Mouse (Mus musculus): ENCODE results near the gene Insr. TPM values are rescaled to one million over a fixed set of nuclear protein-coding genes. Genes with fewer than 3 reads are reported as not detected.
"Not testable (repeated sequence)": the region's sequence is repeated elsewhere in the genome, so short reads cannot be mapped to it uniquely, and the experiment has no call there.

The Insr gene
- polyA plus RNA-seq, 1 experiment from 2014 or later = 26.7 TPM

DNA sequence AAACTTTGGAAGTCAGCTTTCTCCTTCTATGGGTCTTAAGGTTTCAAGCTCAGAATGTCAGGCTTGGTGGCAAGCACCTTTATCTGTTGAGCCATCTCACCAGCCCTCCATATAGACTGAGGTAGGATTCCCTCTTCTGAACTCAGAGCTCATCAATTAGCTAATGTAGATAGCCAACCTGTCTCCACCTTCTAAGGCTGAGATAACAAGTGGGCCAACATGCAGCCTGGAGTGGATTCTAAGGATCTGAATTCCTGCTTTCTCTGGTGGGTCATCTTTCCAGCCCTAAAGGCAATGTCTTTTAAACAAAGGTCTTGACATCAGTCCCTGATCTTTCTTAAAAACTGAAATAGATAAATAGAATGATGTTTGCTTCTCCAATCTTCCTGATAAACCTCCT is 70.7 kb downstream of the Insr start:
- H3K27ac ChIP-seq (ENCODE audit: low read length) = no peak overlapping the region
- no peaks in the 10 kb centered on the region for H3K9me3 ChIP-seq (replicated peaks; ENCODE audit: control insufficient read depth, low read length)
- no peak overlapping the region for H3K4me2 ChIP-seq (ENCODE audit: low read depth, low read length)
- H3K9ac ChIP-seq (ENCODE audit: low read depth, low read length) = no peak overlapping the region
- H3K4me1 ChIP-seq (ENCODE audit: control insufficient read depth, low read depth, low read length) = no peaks in the 10 kb centered on the region; the same call in 1 of the 2 replicates
- no peaks in the 10 kb centered on the region for H3K27me3 ChIP-seq (ENCODE audit: control insufficient read depth, insufficient read depth, low read depth, low read length)
- peaks cover 9% of the 10 kb centered on the region for H3K36me3 ChIP-seq (ENCODE audit: control insufficient read depth, insufficient read depth)
- no peak for ATAC-seq (ENCODE audit: low read depth)
- H3K4me3 ChIP-seq (ENCODE audit: low read depth, low read length) = no peak overlapping the region

DNA sequence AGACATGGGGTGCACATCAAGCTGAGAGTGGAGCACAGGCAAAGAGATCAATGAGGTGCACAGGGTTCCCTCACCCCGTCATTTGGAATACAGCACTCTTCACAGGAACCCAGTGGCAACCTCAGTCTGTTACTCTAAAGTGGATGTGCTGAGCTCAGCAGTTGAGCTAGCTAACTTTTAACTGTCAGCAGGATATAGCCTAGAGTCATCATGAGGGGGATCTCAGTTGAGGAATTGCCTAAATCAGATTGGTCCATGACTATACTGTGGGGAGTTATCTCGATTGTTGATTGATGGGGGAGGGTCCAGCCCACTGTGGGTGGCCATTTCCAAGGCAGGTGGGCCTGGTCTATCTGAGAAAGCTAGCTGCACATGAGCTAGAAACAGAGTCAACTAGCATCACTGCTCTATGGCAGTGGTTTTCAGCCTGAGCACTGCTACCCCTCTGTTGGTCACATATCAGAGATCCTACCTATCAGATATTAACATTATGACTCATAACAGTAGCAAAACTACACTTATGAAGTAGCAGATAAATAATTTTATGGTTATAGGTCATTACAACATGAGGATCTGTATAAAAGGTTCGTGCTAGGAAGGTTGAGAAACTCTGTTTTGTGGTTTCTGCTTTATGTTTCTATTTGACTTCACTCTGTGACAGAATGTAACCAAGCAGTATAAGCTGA is 74.5 kb downstream of the Insr start:
- Histone ChIP-seq H3K36me3 (ENCODE audit: control insufficient read depth, insufficient read depth) (peaks cover 5% of the 10 kb centered on the region), H3K4me2 (ENCODE audit: low read depth, low read length) (no peak overlapping the region), H3K9ac (ENCODE audit: low read depth, low read length) (no peak overlapping the region), H3K27me3 (ENCODE audit: control insufficient read depth, insufficient read depth, low read depth, low read length) (no peaks in the 10 kb centered on the region), H3K4me3 (ENCODE audit: low read depth, low read length) (no peak overlapping the region), H3K27ac (ENCODE audit: low read length) (no peak overlapping the region), H3K9me3 (replicated peaks; ENCODE audit: control insufficient read depth, low read length) (no peaks in the 10 kb centered on the region), H3K4me1 (ENCODE audit: control insufficient read depth, low read depth, low read length) (no peaks in the 10 kb centered on the region)
- ATAC-seq (ENCODE audit: low read depth) = no peak
- 54% methylated on average over 3 of the region's 3 CpGs for WGBS (ENCODE audit: insufficient replicate concordance)

DNA sequence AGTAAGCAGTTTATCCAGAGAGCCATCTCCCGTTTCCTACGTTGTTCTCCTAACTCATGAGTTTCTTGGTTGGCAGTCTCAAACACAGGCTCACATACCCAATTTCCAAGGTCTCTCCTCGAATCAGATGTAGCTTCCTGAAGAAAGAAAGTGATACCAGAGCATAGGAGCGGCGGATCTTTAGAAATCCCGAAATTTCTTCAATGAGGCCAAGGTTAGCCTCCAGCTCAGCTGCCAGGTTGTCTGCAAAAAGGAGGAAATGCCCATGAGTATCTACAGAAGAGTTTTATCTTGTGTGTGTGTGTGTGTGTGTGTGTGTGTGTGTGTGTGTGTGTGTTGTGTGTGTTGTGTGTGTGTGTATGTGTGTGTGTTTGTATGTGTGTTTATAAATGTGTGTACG is 76.6 kb downstream of the Insr start:
- Histone ChIP-seq H3K4me1 (ENCODE audit: control insufficient read depth, low read depth, low read length) (no peaks in the 10 kb centered on the region), H3K27ac (ENCODE audit: low read length) (no peak overlapping the region), H3K4me2 (ENCODE audit: low read depth, low read length) (no peak overlapping the region), H3K4me3 (ENCODE audit: low read depth, low read length) (no peak overlapping the region), H3K27me3 (ENCODE audit: control insufficient read depth, insufficient read depth, low read depth, low read length) (no peaks in the 10 kb centered on the region), H3K36me3 (ENCODE audit: control insufficient read depth, insufficient read depth) (peaks cover 8% of the 10 kb centered on the region), H3K9me3 (replicated peaks; ENCODE audit: control insufficient read depth, low read length) (no peaks in the 10 kb centered on the region), H3K9ac (ENCODE audit: low read depth, low read length) (no peak overlapping the region)
- 79% methylated on average over 7 of the region's 7 CpGs for WGBS (ENCODE audit: insufficient replicate concordance)
- no peak for ATAC-seq (ENCODE audit: low read depth)

DNA sequence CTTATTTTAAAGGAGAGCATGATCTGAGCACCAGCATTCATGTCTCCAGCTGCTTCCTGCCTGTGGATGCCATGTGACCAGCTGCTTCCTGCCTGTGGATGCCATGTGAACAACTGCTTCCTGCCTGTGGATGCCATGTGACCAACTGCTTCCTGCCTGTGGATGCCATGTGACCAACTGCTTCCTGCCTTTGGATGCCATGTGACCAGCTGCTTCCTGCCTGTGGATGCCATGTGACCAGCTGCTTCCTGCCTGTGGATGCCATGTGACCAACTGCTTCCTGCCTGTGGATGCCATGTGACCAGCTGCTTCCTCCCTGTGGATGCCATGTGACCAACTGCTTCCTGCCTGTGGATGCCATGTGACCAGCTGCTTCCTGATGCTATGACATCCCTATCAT is 85.1 kb downstream of the Insr start:
- not testable (repeated sequence) for H3K4me1 ChIP-seq (ENCODE audit: control insufficient read depth, low read depth, low read length); H3K27ac ChIP-seq (ENCODE audit: low read length); H3K4me3 ChIP-seq (ENCODE audit: low read depth, low read length); H3K27me3 ChIP-seq (ENCODE audit: control insufficient read depth, insufficient read depth, low read depth, low read length); ATAC-seq (ENCODE audit: low read depth); H3K9me3 ChIP-seq (replicated peaks; ENCODE audit: control insufficient read depth, low read length); H3K9ac ChIP-seq (ENCODE audit: low read depth, low read length); H3K4me2 ChIP-seq (ENCODE audit: low read depth, low read length)
- H3K36me3 ChIP-seq (ENCODE audit: control insufficient read depth, insufficient read depth) = peaks cover 46% of the 10 kb centered on the region

DNA sequence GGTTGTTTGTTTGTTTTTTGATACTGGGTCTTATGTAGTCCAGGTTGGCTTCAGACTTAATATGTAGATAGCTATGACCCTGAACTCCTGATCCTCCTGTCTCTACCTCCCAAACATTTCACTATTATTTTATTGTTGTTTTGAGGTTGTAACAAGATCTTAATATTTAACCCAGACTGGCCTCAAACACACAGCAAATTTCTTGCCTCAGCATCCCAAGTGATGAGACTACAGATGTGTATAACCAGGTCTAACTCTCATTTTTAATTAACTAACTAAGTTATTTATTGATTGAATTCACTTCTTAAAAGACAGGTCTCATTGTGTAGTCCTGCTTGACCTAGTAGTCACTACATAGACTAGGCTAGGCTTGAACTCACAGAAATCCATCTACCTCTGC is 88.4 kb downstream of the Insr start:
- no peak overlapping the region for H3K4me3 ChIP-seq (ENCODE audit: low read depth, low read length)
- H3K4me2 ChIP-seq (ENCODE audit: low read depth, low read length) = no peak overlapping the region
- no peaks in the 10 kb centered on the region; the same call in 1 of the 2 replicates for H3K4me1 ChIP-seq (ENCODE audit: control insufficient read depth, low read depth, low read length)
- no peak overlapping the region for H3K27ac ChIP-seq (ENCODE audit: low read length)
- no peak overlapping the region for H3K9ac ChIP-seq (ENCODE audit: low read depth, low read length)
- H3K36me3 ChIP-seq (ENCODE audit: control insufficient read depth, insufficient read depth) = peaks cover 44% of the 10 kb centered on the region
- H3K9me3 ChIP-seq (replicated peaks; ENCODE audit: control insufficient read depth, low read length) = no peaks in the 10 kb centered on the region; the same call in 1 of the 2 replicates
- H3K27me3 ChIP-seq (ENCODE audit: control insufficient read depth, insufficient read depth, low read depth, low read length) = no peaks in the 10 kb centered on the region
- ATAC-seq (ENCODE audit: low read depth) = no peak

DNA sequence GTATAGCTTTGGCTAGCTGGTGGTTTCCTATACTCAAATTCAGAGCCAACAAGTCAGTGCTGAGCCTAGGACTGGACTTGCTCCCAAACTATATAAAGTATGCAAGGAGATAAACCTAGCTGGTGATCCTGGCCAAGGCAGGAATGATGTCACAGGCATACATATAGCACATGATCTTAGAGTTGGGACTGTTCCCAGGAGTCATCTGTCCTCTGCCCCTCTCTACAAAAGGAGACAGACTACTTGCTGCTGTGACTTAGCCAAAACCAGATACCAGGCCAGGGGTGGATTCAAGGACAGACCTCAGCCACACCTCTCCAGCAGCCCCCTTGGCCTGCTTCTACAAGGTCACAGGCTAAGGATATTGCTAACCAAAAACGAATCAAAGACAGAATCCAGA is 92.0 kb downstream of the Insr start:
- H3K27ac ChIP-seq (ENCODE audit: low read length) = no peak overlapping the region
- no peaks in the 10 kb centered on the region for H3K9me3 ChIP-seq (replicated peaks; ENCODE audit: control insufficient read depth, low read length)
- H3K4me3 ChIP-seq (ENCODE audit: low read depth, low read length) = no peak overlapping the region
- no peak overlapping the region for H3K4me2 ChIP-seq (ENCODE audit: low read depth, low read length)
- no peak for ATAC-seq (ENCODE audit: low read depth)
- 40% methylated on average over 1 of the region's 1 CpGs for WGBS (ENCODE audit: insufficient replicate concordance)
- H3K36me3 ChIP-seq (ENCODE audit: control insufficient read depth, insufficient read depth) = peaks cover 17% of the 10 kb centered on the region
- no peak overlapping the region for H3K9ac ChIP-seq (ENCODE audit: low read depth, low read length)
- no peaks in the 10 kb centered on the region for H3K4me1 ChIP-seq (ENCODE audit: control insufficient read depth, low read depth, low read length)
- no peaks in the 10 kb centered on the region for H3K27me3 ChIP-seq (ENCODE audit: control insufficient read depth, insufficient read depth, low read depth, low read length)

DNA sequence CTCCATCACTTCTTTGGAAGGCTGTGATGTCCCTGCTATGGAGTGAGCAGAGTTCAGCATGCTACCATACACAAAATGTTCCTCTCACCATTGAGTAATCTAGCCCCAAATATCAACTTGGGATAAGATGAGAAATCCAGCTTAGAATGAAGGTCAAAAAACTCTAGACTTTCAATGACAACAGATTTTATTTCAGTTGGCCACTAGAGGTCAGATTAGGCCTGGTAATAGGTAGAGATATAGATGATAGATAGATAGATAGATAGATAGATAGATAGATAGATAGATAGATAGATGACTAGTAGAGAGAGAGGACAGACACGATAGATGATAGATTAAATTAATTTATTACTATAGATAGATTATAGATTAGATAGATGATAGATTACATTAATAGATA is 99.5 kb downstream of the Insr start:
- Histone ChIP-seq H3K9me3 (replicated peaks; ENCODE audit: control insufficient read depth, low read length) (0 out of 2 replicates have a peak, but pooled peaks cover 2% of the 10 kb centered on the region), H3K4me1 (ENCODE audit: control insufficient read depth, low read depth, low read length) (no peaks in the 10 kb centered on the region), H3K4me3 (ENCODE audit: low read depth, low read length) (no peak overlapping the region), H3K9ac (ENCODE audit: low read depth, low read length) (no peak overlapping the region), H3K4me2 (ENCODE audit: low read depth, low read length) (no peak overlapping the region), H3K36me3 (ENCODE audit: control insufficient read depth, insufficient read depth) (peaks cover 13% of the 10 kb centered on the region), H3K27me3 (ENCODE audit: control insufficient read depth, insufficient read depth, low read depth, low read length) (no peaks in the 10 kb centered on the region), H3K27ac (ENCODE audit: low read length) (no peak overlapping the region)
- no peak for ATAC-seq (ENCODE audit: low read depth)
- WGBS (ENCODE audit: insufficient replicate concordance) = 51% methylated on average over 1 of the region's 1 CpGs

DNA sequence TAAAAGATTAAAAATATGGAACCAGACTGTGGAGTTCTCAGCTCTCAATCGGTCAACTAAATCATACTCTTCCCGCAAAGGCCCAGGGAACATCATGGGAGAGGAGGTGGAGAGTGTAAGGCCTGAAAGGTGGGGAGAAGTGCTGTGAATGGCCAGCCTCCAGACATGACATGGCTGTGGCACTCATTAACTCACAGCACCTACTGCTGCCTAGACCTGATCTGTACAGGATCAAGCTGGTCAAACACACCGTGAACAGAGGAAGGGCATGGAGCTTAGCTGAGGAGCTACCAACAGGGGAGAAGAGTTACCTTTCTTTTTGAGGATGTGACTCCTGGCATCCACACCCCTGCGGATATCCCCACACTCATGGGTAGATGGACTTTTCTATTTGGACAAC is 102.0 kb downstream of the Insr start:
- H3K4me1 ChIP-seq (ENCODE audit: control insufficient read depth, low read depth, low read length) = no peaks in the 10 kb centered on the region
- H3K36me3 ChIP-seq (ENCODE audit: control insufficient read depth, insufficient read depth) = peaks cover 31% of the 10 kb centered on the region
- H3K4me2 ChIP-seq (ENCODE audit: low read depth, low read length) = no peak overlapping the region
- 0 out of 2 replicates have a peak, but pooled peaks cover 2% of the 10 kb centered on the region for H3K9me3 ChIP-seq (replicated peaks; ENCODE audit: control insufficient read depth, low read length)
- H3K27ac ChIP-seq (ENCODE audit: low read length) = no peak overlapping the region
- H3K9ac ChIP-seq (ENCODE audit: low read depth, low read length) = no peak overlapping the region
- H3K27me3 ChIP-seq (ENCODE audit: control insufficient read depth, insufficient read depth, low read depth, low read length) = no peaks in the 10 kb centered on the region
- 82% methylated on average over 4 of the region's 4 CpGs for WGBS (ENCODE audit: insufficient replicate concordance)
- ATAC-seq (ENCODE audit: low read depth) = no peak
- no peak overlapping the region for H3K4me3 ChIP-seq (ENCODE audit: low read depth, low read length)

DNA sequence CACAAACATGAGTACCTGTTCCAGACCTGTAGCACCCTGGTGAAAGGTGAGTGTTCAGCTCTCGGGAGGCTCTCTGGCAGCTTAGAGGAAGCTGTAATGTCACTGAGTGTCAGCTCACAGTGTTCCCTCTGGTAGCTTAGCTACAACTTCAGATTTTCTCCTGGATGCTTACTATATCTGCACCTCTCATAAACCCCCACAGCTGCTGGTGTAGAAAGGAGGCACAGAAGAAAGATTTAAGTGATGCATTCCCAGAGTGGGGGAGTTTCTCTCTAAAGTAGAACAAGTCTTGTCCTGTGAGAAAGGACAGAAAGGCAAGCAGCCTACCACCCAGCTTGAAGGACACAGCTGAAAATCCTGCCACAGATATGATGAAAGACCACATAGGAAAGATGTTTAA is 107.2 kb downstream of the Insr start:
- peaks cover 41% of the 10 kb centered on the region for H3K36me3 ChIP-seq (ENCODE audit: control insufficient read depth, insufficient read depth)
- H3K4me3 ChIP-seq (ENCODE audit: low read depth, low read length) = no peak overlapping the region
- no peaks in the 10 kb centered on the region for H3K27me3 ChIP-seq (ENCODE audit: control insufficient read depth, insufficient read depth, low read depth, low read length)
- H3K9me3 ChIP-seq (replicated peaks; ENCODE audit: control insufficient read depth, low read length) = 0 out of 2 replicates have a peak, but pooled peaks cover 2% of the 10 kb centered on the region
- no peak overlapping the region for H3K9ac ChIP-seq (ENCODE audit: low read depth, low read length)
- WGBS (ENCODE audit: insufficient replicate concordance) = 47% methylated on average over 1 of the region's 1 CpGs
- H3K4me1 ChIP-seq (ENCODE audit: control insufficient read depth, low read depth, low read length) = no peaks in the 10 kb centered on the region
- ATAC-seq (ENCODE audit: low read depth) = no peak
- H3K27ac ChIP-seq (ENCODE audit: low read length) = no peak overlapping the region
- no peak overlapping the region for H3K4me2 ChIP-seq (ENCODE audit: low read depth, low read length)

Measured in liver, embryonic 16.5 days (tissue).